Mouse (Mus musculus) MEL (cell line): ENCODE results near the gene Rpl39.

Experiments used
- CHD2 ChIP-seq: IDR thresholded peaks from 2 replicates; pipeline ENCODE4 v1.6.1; 2011; ENCODE audit warnings: low read length, improper control_type of control experiment
- CTCF ChIP-seq, 3 experiments: IDR thresholded peaks in 2 of 3; conservative IDR thresholded peaks in 1 of 3; 2 replicates each; pipeline ENCODE4 v1.5.1; 2011 to 2012; ENCODE audit warnings: low read length in 3 of 3, low read depth in 2 of 3, mild to moderate bottlenecking in 2 of 3, improper control_type of control experiment in 1 of 3, inconsistent platforms in 1 of 3, mixed read lengths in 1 of 3, moderate library complexity in 1 of 3; ENCODE audit not compliant: control insufficient read depth in 1 of 3, insufficient read depth in 1 of 3, poor library complexity in 1 of 3, severe bottlenecking in 1 of 3
- GATA1 ChIP-seq: IDR thresholded peaks from 2 replicates; pipeline ENCODE4 v1.6.1; 2011; ENCODE audit warnings: low read depth, low read length, improper control_type of control experiment
- HCFC1 ChIP-seq: IDR thresholded peaks from 2 replicates; pipeline ENCODE4 v1.6.1; 2012; ENCODE audit warnings: low read depth, mild to moderate bottlenecking, inconsistent platforms, low read length, improper control_type of control experiment, moderate library complexity
- KAT2A ChIP-seq: conservative IDR thresholded peaks from 2 replicates; pipeline ENCODE4 v1.6.1; 2012; ENCODE audit warnings: low read depth, low read length, improper control_type of control experiment, inconsistent platforms
- POLR2A ChIP-seq, 2 experiments: IDR thresholded peaks; 2 replicates each; pipeline ENCODE4 v1.6.1; 2011 to 2012; ENCODE audit warnings: low read length in 2 of 2, mild to moderate bottlenecking in 2 of 2, control low read depth in 1 of 2, improper control_type of control experiment in 1 of 2, low read depth in 1 of 2, moderate library complexity in 1 of 2; ENCODE audit not compliant: control insufficient read depth in 1 of 2, insufficient read depth in 1 of 2, poor library complexity in 1 of 2
- ZKSCAN1 ChIP-seq: IDR thresholded peaks from 2 replicates; pipeline ENCODE4 v1.6.1; 2012; ENCODE audit warnings: low read depth, mild to moderate bottlenecking, inconsistent platforms, low read length, improper control_type of control experiment, moderate library complexity

DNA sequence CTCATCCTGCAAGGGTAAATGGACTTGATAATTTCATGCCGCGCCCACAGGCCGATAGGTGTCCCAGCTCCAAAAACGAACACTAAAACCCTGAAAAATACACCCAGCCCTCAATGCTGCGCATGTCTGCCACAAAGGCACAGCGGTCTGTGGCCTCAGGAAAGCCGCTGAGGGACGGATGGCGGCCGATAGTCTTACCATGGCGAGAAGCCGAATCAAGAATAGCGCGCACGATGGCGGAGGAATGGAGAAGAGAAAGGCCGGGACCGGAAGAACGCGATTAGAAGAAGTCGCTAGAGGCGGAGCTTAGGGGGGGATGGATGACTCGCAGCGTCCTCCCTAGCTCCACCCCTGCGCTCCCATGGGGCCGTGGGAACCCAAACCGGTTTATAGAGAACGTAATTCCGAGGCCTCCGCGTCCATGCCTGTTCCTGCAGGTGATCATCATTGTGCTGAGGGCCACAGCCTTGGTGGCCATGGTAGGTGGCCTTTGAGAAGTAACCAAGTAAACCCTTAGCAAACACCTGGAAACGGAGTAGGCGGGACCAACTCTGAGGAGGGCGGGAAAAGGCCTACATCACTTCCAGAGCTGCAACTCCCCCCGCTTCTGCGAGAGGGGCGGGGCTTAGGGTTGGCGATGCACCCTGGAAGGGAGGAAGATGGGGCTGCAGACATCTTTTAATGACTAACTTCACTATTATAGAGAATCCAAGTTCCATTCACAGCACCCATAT is at the start of gene Rpl39:
- TF ChIP-seq HCFC1 = peak; percentile 69
- peak; percentile 57; the same call in 1 of the 2 replicates for TF ChIP-seq KAT2A
- TF ChIP-seq CTCF (IDR thresholded peaks at IDR 0.05 in 2 of 3, conservative IDR thresholded peaks at IDR 0.05 in 1 of 3; ENCODE audit: control insufficient read depth in 1 of 3, insufficient read depth in 1 of 3, low read depth in 2 of 3, low read length in 3 of 3, poor library complexity in 1 of 3, severe bottlenecking in 1 of 3) = no peak
- peak; percentile 76 to 91 for TF ChIP-seq POLR2A (IDR thresholded peaks at IDR 0.05; ENCODE audit: control insufficient read depth in 1 of 2, insufficient read depth in 1 of 2, low read depth in 1 of 2, low read length in 2 of 2, poor library complexity in 1 of 2)
- TF ChIP-seq GATA1 = no peak
- no peak for TF ChIP-seq CHD2
- no peak for TF ChIP-seq ZKSCAN1
